Mouse (Mus musculus) MEL (cell line): ENCODE results near the gene 9030612E09Rik. TPM values are rescaled to one million over a fixed set of nuclear protein-coding genes. Genes with fewer than 3 reads are reported as not detected.

Source experiments
- DNase-seq: peaks from one replicate; pipeline ENCODE4 v3.0.0; 2011; ENCODE audit warnings: low read depth, low spot score
- H3K27ac ChIP-seq: 2 replicates; pipeline ENCODE4 v1.5.1; 2012; ENCODE audit warnings: low read depth, mild to moderate bottlenecking, control low read depth, low read length, moderate library complexity; ENCODE audit not compliant: control insufficient read depth
- H3K27me3 ChIP-seq, 2 experiments: fragments of 150-350 bp in 1 of 2; sonication (generic) in 1 of 2; 2 replicates each; pipeline ENCODE4 v1.6.1; 2012; ENCODE audit warnings: low read length in 2 of 2, mild to moderate bottlenecking in 2 of 2, improper control_type of control experiment in 1 of 2, moderate library complexity in 1 of 2; ENCODE audit not compliant: insufficient read depth in 2 of 2, control insufficient read depth in 1 of 2
- H3K36me3 ChIP-seq, 2 experiments: 2 replicates each; pipeline ENCODE4 v1.6.1; 2012 to 2014; ENCODE audit warnings: low read length in 2 of 2, improper control_type of control experiment in 1 of 2, inconsistent platforms in 1 of 2, mild to moderate bottlenecking in 1 of 2; ENCODE audit not compliant: insufficient read depth in 2 of 2, control insufficient read depth in 1 of 2
- H3K4me1 ChIP-seq, 2 experiments: fragments of 150-350 bp in 1 of 2; sonication (generic) in 1 of 2; 2 replicates each; pipeline ENCODE4 v1.6.1; 2012; ENCODE audit warnings: low read length in 2 of 2, improper control_type of control experiment in 1 of 2, mild to moderate bottlenecking in 1 of 2; ENCODE audit not compliant: insufficient read depth in 2 of 2, control insufficient read depth in 1 of 2
- H3K4me3 ChIP-seq, 2 experiments: fragments of 150-350 bp in 1 of 2; sonication (generic) in 1 of 2; 2 replicates each; pipeline ENCODE4 v1.5.1; 2012; ENCODE audit warnings: low read depth in 2 of 2, low read length in 2 of 2, mild to moderate bottlenecking in 2 of 2, moderate library complexity in 2 of 2, control low read depth in 1 of 2, improper control_type of control experiment in 1 of 2; ENCODE audit not compliant: control insufficient read depth in 1 of 2, insufficient read depth in 1 of 2
- H3K79me2 ChIP-seq: 2 replicates; pipeline ENCODE4 v1.6.1; 2012; ENCODE audit warnings: mild to moderate bottlenecking, low read length, moderate library complexity; ENCODE audit not compliant: control insufficient read depth, poor library complexity, insufficient read depth
- H3K9ac ChIP-seq: 2 replicates; pipeline ENCODE4 v1.6.1; 2012; ENCODE audit warnings: low read depth, mild to moderate bottlenecking, control low read depth, low read length, moderate library complexity; ENCODE audit not compliant: control insufficient read depth, poor library complexity, severe bottlenecking
- H3K9me3 ChIP-seq: fragments of 150-350 bp; sonication (generic); replicated peaks from 2 replicates; pipeline ENCODE4 v1.6.1; 2012; ENCODE audit warnings: mild to moderate bottlenecking, low read length, improper control_type of control experiment, moderate library complexity; ENCODE audit not compliant: insufficient read depth
- BHLHE40 ChIP-seq: IDR thresholded peaks from 2 replicates; pipeline ENCODE4 v1.6.1; 2012; ENCODE audit warnings: low read depth, mild to moderate bottlenecking, inconsistent platforms, low read length, improper control_type of control experiment, borderline replicate concordance
- CTCF ChIP-seq, 3 experiments: IDR thresholded peaks in 2 of 3; conservative IDR thresholded peaks in 1 of 3; 2 replicates each; pipeline ENCODE4 v1.5.1; 2011 to 2012; ENCODE audit warnings: low read length in 3 of 3, low read depth in 2 of 3, mild to moderate bottlenecking in 2 of 3, improper control_type of control experiment in 1 of 3, inconsistent platforms in 1 of 3, mixed read lengths in 1 of 3, moderate library complexity in 1 of 3; ENCODE audit not compliant: control insufficient read depth in 1 of 3, insufficient read depth in 1 of 3, poor library complexity in 1 of 3, severe bottlenecking in 1 of 3
- EP300 ChIP-seq, 2 experiments: IDR thresholded peaks; 2 replicates each; pipeline ENCODE4 v1.6.1; 2011; ENCODE audit warnings: improper control_type of control experiment in 2 of 2, low read length in 2 of 2, low read depth in 1 of 2, mild to moderate bottlenecking in 1 of 2
- GATA1 ChIP-seq: IDR thresholded peaks from 2 replicates; pipeline ENCODE4 v1.6.1; 2011; ENCODE audit warnings: low read depth, low read length, improper control_type of control experiment
- HCFC1 ChIP-seq: IDR thresholded peaks from 2 replicates; pipeline ENCODE4 v1.6.1; 2012; ENCODE audit warnings: low read depth, mild to moderate bottlenecking, inconsistent platforms, low read length, improper control_type of control experiment, moderate library complexity
- KAT2A ChIP-seq: conservative IDR thresholded peaks from 2 replicates; pipeline ENCODE4 v1.6.1; 2012; ENCODE audit warnings: low read depth, low read length, improper control_type of control experiment, inconsistent platforms
- MAX ChIP-seq: IDR thresholded peaks from 2 replicates; pipeline ENCODE4 v1.6.1; 2011; ENCODE audit warnings: low read length, improper control_type of control experiment
- MAZ ChIP-seq: IDR thresholded peaks from 2 replicates; pipeline ENCODE4 v1.6.1; 2012; ENCODE audit warnings: low read depth, mild to moderate bottlenecking, inconsistent platforms, low read length, improper control_type of control experiment
- MYB ChIP-seq: IDR thresholded peaks from 2 replicates; pipeline ENCODE4 v1.6.1; 2011; ENCODE audit warnings: mild to moderate bottlenecking, low read depth, low read length, improper control_type of control experiment
- MYC ChIP-seq: IDR thresholded peaks from 2 replicates; pipeline ENCODE4 v1.6.1; 2011; ENCODE audit warnings: low read depth, mild to moderate bottlenecking, low read length, improper control_type of control experiment, moderate library complexity
- NELFE ChIP-seq: IDR thresholded peaks from 2 replicates; pipeline ENCODE4 v1.6.1; 2011; ENCODE audit warnings: low read depth, low read length, improper control_type of control experiment
- POLR2A ChIP-seq, 2 experiments: IDR thresholded peaks; 2 replicates each; pipeline ENCODE4 v1.6.1; 2011 to 2012; ENCODE audit warnings: low read length in 2 of 2, mild to moderate bottlenecking in 2 of 2, control low read depth in 1 of 2, improper control_type of control experiment in 1 of 2, low read depth in 1 of 2, moderate library complexity in 1 of 2; ENCODE audit not compliant: control insufficient read depth in 1 of 2, insufficient read depth in 1 of 2, poor library complexity in 1 of 2
- POLR2AphosphoS2 ChIP-seq: IDR thresholded peaks from 2 replicates; pipeline ENCODE4 v1.6.1; 2011; ENCODE audit warnings: low read length, improper control_type of control experiment
- POLR2AphosphoS5 ChIP-seq: IDR thresholded peaks from 2 replicates; pipeline ENCODE4 v1.6.1; 2012; ENCODE audit warnings: low read depth, borderline replicate concordance, mild to moderate bottlenecking, inconsistent platforms, low read length, moderate library complexity, mixed read lengths
- SIN3A ChIP-seq: IDR thresholded peaks from 2 replicates; pipeline ENCODE4 v1.6.1; 2012; ENCODE audit warnings: low read length, improper control_type of control experiment, inconsistent platforms
- SMC3 ChIP-seq: IDR thresholded peaks from 2 replicates; pipeline ENCODE4 v1.6.1; 2011; ENCODE audit warnings: low read depth, low read length, improper control_type of control experiment
- TAL1 ChIP-seq: IDR thresholded peaks from 2 replicates; pipeline ENCODE4 v1.6.1; 2012; ENCODE audit warnings: mild to moderate bottlenecking, inconsistent platforms, low read length, moderate library complexity, mixed read lengths
- TBP ChIP-seq: IDR thresholded peaks from 2 replicates; pipeline ENCODE4 v1.8.0; 2011; ENCODE audit warnings: low read depth, low read length, improper control_type of control experiment
- TCF12 ChIP-seq: IDR thresholded peaks from 2 replicates; pipeline ENCODE4 v1.6.1; 2014; ENCODE audit warnings: low read depth, mild to moderate bottlenecking, inconsistent platforms, low read length, improper control_type of control experiment, moderate library complexity
- UBTF ChIP-seq: IDR thresholded peaks from 2 replicates; pipeline ENCODE4 v1.6.1; 2012; ENCODE audit warnings: low read depth, mild to moderate bottlenecking, inconsistent platforms, low read length, improper control_type of control experiment, moderate library complexity, borderline replicate concordance; ENCODE audit not compliant: insufficient read depth
- ZC3H11A ChIP-seq: IDR thresholded peaks from 2 replicates; pipeline ENCODE4 v1.6.1; 2012; ENCODE audit warnings: low read depth, mild to moderate bottlenecking, inconsistent platforms, low read length, improper control_type of control experiment
- ZKSCAN1 ChIP-seq: IDR thresholded peaks from 2 replicates; pipeline ENCODE4 v1.6.1; 2012; ENCODE audit warnings: low read depth, mild to moderate bottlenecking, inconsistent platforms, low read length, improper control_type of control experiment, moderate library complexity
- ZMIZ1 ChIP-seq: IDR thresholded peaks from 2 replicates; pipeline ENCODE4 v1.6.1; 2012; ENCODE audit warnings: low read depth, mild to moderate bottlenecking, inconsistent platforms, low read length, improper control_type of control experiment, moderate library complexity
- ZNF384 ChIP-seq: IDR thresholded peaks from 2 replicates; pipeline ENCODE4 v1.6.1; 2012; ENCODE audit warnings: low read depth, mild to moderate bottlenecking, inconsistent platforms, low read length, improper control_type of control experiment
- polyA plus RNA-seq, 2 experiments: library from polyadenylated mRNA; stranded (reverse) in 1 of 2; unstranded in 1 of 2; fragments of >175 nt in 1 of 2; fragments of >200 nt in 1 of 2; gene quantifications; 2 replicates each; pipeline versions ENCODE4 v1.2.1 to v1.2.4; 2012; ENCODE audit warnings: low replicate concordance in 2 of 2, low read depth in 1 of 2; ENCODE audit not compliant: insufficient read length in 2 of 2, insufficient read depth in 1 of 2, missing spikeins in 1 of 2
- total RNA-seq: library from RNA; depleted of rRNA; stranded (reverse); fragments of 300-350 nt; gene quantifications from 2 replicates; pipeline ENCODE4 v1.2.3, GENCODE M21; 2012

Gene 9030612E09Rik
- total and polyA plus RNA-seq, 3 experiments: not detected

GRCm38 (mm10) chr10:43221659-43222058 lies 47.2 kb downstream of the 9030612E09Rik start:
- Histone ChIP-seq H3K27ac (peak overlapping the region; percentile 74), H3K36me3 (peaks cover 0 to 22% of the 10 kb centered on the region in 2 experiments; a peak in 2 of 4 replicates), H3K9ac (peak overlapping the region; percentile 86), H3K4me3 (peak overlapping the region; percentile 64 to 89), H3K79me2 (peaks cover 12% of the 10 kb centered on the region), H3K27me3 (no peaks in the 10 kb centered on the region), H3K9me3 (no peaks in the 10 kb centered on the region), H3K4me1 (peaks cover 5 to 16% of the 10 kb centered on the region in 2 experiments)
- no peak for TF ChIP-seq NELFE
- TF ChIP-seq ZNF384: no peak
- no peak for TF ChIP-seq SMC3
- TF ChIP-seq POLR2AphosphoS5: no peak; the same call in 1 of the 2 replicates
- TF ChIP-seq ZKSCAN1: no peak
- no peak for TF ChIP-seq POLR2AphosphoS2
- no peak for TF ChIP-seq EP300 (IDR thresholded peaks at IDR 0.05; ENCODE audit: low read depth in 1 of 2, low read length in 2 of 2)
- no peak for TF ChIP-seq BHLHE40
- TF ChIP-seq MYC: no peak
- no peak for TF ChIP-seq UBTF
- TF ChIP-seq MAX: no peak
- no peak for TF ChIP-seq TCF12
- DNase-seq: no peak

GRCm38 (mm10) chr10:43223391-43223790 lies 48.9 kb downstream of the 9030612E09Rik start:
- Histone ChIP-seq H3K36me3 (peaks cover 0 to 24% of the 10 kb centered on the region in 2 experiments; a peak in 2 of 4 replicates), H3K4me3 (no peak overlapping the region), H3K27me3 (no peaks in the 10 kb centered on the region), H3K27ac (no peak overlapping the region), H3K4me1 (peaks cover 5 to 18% of the 10 kb centered on the region in 2 experiments), H3K79me2 (peaks cover 12% of the 10 kb centered on the region), H3K9ac (no peak overlapping the region), H3K9me3 (no peaks in the 10 kb centered on the region)
- DNase-seq: no peak
- TF ChIP-seq HCFC1 (no peak), SMC3 (no peak), ZC3H11A (no peak), ZMIZ1 (no peak), CTCF (IDR thresholded peaks at IDR 0.05 in 2 of 3, conservative IDR thresholded peaks at IDR 0.05 in 1 of 3; ENCODE audit: control insufficient read depth in 1 of 3, insufficient read depth in 1 of 3, low read depth in 2 of 3, low read length in 3 of 3, poor library complexity in 1 of 3, severe bottlenecking in 1 of 3) (no peak), GATA1 (no peak), UBTF (no peak), POLR2AphosphoS5 (no peak), TBP (no peak), KAT2A (no peak), POLR2AphosphoS2 (no peak), MYC (no peak), MAX (no peak), BHLHE40 (no peak), MAZ (no peak), NELFE (no peak), MYB (no peak), SIN3A (no peak), TAL1 (no peak), POLR2A (IDR thresholded peaks at IDR 0.05; ENCODE audit: control insufficient read depth in 1 of 2, insufficient read depth in 1 of 2, low read depth in 1 of 2, low read length in 2 of 2, poor library complexity in 1 of 2) (no peak)
